Mouse (Mus musculus) MEL (cell line): ENCODE measurements at regions not wholly inside any gene's neighbourhood (a gene's known extent, or its start where the extent isn't known, plus 50 kb on each side); places are given as distances from the start of the nearest gene placed in this dataset.

Experiments
- DNase-seq: peaks from one replicate; pipeline ENCODE4 v3.0.0; 2011; ENCODE audit warnings: low read depth, low spot score
- H3K27ac ChIP-seq: 2 replicates; pipeline ENCODE4 v1.5.1; 2012; ENCODE audit warnings: low read depth, mild to moderate bottlenecking, control low read depth, low read length, moderate library complexity; ENCODE audit not compliant: control insufficient read depth
- H3K27me3 ChIP-seq, 2 experiments: fragments of 150-350 bp in 1 of 2; sonication (generic) in 1 of 2; 2 replicates each; pipeline ENCODE4 v1.6.1; 2012; ENCODE audit warnings: low read length in 2 of 2, mild to moderate bottlenecking in 2 of 2, improper control_type of control experiment in 1 of 2, moderate library complexity in 1 of 2; ENCODE audit not compliant: insufficient read depth in 2 of 2, control insufficient read depth in 1 of 2
- H3K36me3 ChIP-seq, 2 experiments: 2 replicates each; pipeline ENCODE4 v1.6.1; 2012 to 2014; ENCODE audit warnings: low read length in 2 of 2, improper control_type of control experiment in 1 of 2, inconsistent platforms in 1 of 2, mild to moderate bottlenecking in 1 of 2; ENCODE audit not compliant: insufficient read depth in 2 of 2, control insufficient read depth in 1 of 2
- H3K4me1 ChIP-seq, 2 experiments: fragments of 150-350 bp in 1 of 2; sonication (generic) in 1 of 2; 2 replicates each; pipeline ENCODE4 v1.6.1; 2012; ENCODE audit warnings: low read length in 2 of 2, improper control_type of control experiment in 1 of 2, mild to moderate bottlenecking in 1 of 2; ENCODE audit not compliant: insufficient read depth in 2 of 2, control insufficient read depth in 1 of 2
- H3K4me3 ChIP-seq, 2 experiments: fragments of 150-350 bp in 1 of 2; sonication (generic) in 1 of 2; 2 replicates each; pipeline ENCODE4 v1.5.1; 2012; ENCODE audit warnings: low read depth in 2 of 2, low read length in 2 of 2, mild to moderate bottlenecking in 2 of 2, moderate library complexity in 2 of 2, control low read depth in 1 of 2, improper control_type of control experiment in 1 of 2; ENCODE audit not compliant: control insufficient read depth in 1 of 2, insufficient read depth in 1 of 2
- H3K79me2 ChIP-seq: 2 replicates; pipeline ENCODE4 v1.6.1; 2012; ENCODE audit warnings: mild to moderate bottlenecking, low read length, moderate library complexity; ENCODE audit not compliant: control insufficient read depth, poor library complexity, insufficient read depth
- H3K9ac ChIP-seq: 2 replicates; pipeline ENCODE4 v1.6.1; 2012; ENCODE audit warnings: low read depth, mild to moderate bottlenecking, control low read depth, low read length, moderate library complexity; ENCODE audit not compliant: control insufficient read depth, poor library complexity, severe bottlenecking
- H3K9me3 ChIP-seq: fragments of 150-350 bp; sonication (generic); replicated peaks from 2 replicates; pipeline ENCODE4 v1.6.1; 2012; ENCODE audit warnings: mild to moderate bottlenecking, low read length, improper control_type of control experiment, moderate library complexity; ENCODE audit not compliant: insufficient read depth
- CTCF ChIP-seq, 3 experiments: IDR thresholded peaks in 2 of 3; conservative IDR thresholded peaks in 1 of 3; 2 replicates each; pipeline ENCODE4 v1.5.1; 2011 to 2012; ENCODE audit warnings: low read length in 3 of 3, low read depth in 2 of 3, mild to moderate bottlenecking in 2 of 3, improper control_type of control experiment in 1 of 3, inconsistent platforms in 1 of 3, mixed read lengths in 1 of 3, moderate library complexity in 1 of 3; ENCODE audit not compliant: control insufficient read depth in 1 of 3, insufficient read depth in 1 of 3, poor library complexity in 1 of 3, severe bottlenecking in 1 of 3
- E2F4 ChIP-seq: IDR thresholded peaks from 2 replicates; pipeline ENCODE4 v1.6.1; 2011; ENCODE audit warnings: low read depth, low read length, improper control_type of control experiment, borderline replicate concordance
- ELF1 ChIP-seq: IDR thresholded peaks from 2 replicates; pipeline ENCODE4 v1.6.1; 2014; ENCODE audit warnings: low read depth, mild to moderate bottlenecking, inconsistent platforms, low read length, improper control_type of control experiment, moderate library complexity
- GABPA ChIP-seq: IDR thresholded peaks from 2 replicates; pipeline ENCODE4 v1.6.1; 2012; ENCODE audit warnings: low read depth, mild to moderate bottlenecking, inconsistent platforms, low read length, improper control_type of control experiment, moderate library complexity
- KAT2A ChIP-seq: conservative IDR thresholded peaks from 2 replicates; pipeline ENCODE4 v1.6.1; 2012; ENCODE audit warnings: low read depth, low read length, improper control_type of control experiment, inconsistent platforms
- MAX ChIP-seq: IDR thresholded peaks from 2 replicates; pipeline ENCODE4 v1.6.1; 2011; ENCODE audit warnings: low read length, improper control_type of control experiment
- RAD21 ChIP-seq: IDR thresholded peaks from 2 replicates; pipeline ENCODE4 v1.6.1; 2011; ENCODE audit warnings: mild to moderate bottlenecking, low read depth, low read length, improper control_type of control experiment
- RCOR1 ChIP-seq: IDR thresholded peaks from 2 replicates; pipeline ENCODE4 v1.6.1; 2012; ENCODE audit warnings: low read depth, mild to moderate bottlenecking, inconsistent platforms, low read length, improper control_type of control experiment
- SMC3 ChIP-seq: IDR thresholded peaks from 2 replicates; pipeline ENCODE4 v1.6.1; 2011; ENCODE audit warnings: low read depth, low read length, improper control_type of control experiment
- TCF12 ChIP-seq: IDR thresholded peaks from 2 replicates; pipeline ENCODE4 v1.6.1; 2014; ENCODE audit warnings: low read depth, mild to moderate bottlenecking, inconsistent platforms, low read length, improper control_type of control experiment, moderate library complexity
- USF2 ChIP-seq, 2 experiments: IDR thresholded peaks; 2 replicates each; pipeline ENCODE4 v1.6.1; 2011 to 2012; ENCODE audit warnings: improper control_type of control experiment in 2 of 2, low read length in 2 of 2, borderline replicate concordance in 1 of 2, inconsistent platforms in 1 of 2, low read depth in 1 of 2, mild to moderate bottlenecking in 1 of 2; ENCODE audit not compliant: insufficient read depth in 1 of 2
- ZC3H11A ChIP-seq: IDR thresholded peaks from 2 replicates; pipeline ENCODE4 v1.6.1; 2012; ENCODE audit warnings: low read depth, mild to moderate bottlenecking, inconsistent platforms, low read length, improper control_type of control experiment

DNA sequence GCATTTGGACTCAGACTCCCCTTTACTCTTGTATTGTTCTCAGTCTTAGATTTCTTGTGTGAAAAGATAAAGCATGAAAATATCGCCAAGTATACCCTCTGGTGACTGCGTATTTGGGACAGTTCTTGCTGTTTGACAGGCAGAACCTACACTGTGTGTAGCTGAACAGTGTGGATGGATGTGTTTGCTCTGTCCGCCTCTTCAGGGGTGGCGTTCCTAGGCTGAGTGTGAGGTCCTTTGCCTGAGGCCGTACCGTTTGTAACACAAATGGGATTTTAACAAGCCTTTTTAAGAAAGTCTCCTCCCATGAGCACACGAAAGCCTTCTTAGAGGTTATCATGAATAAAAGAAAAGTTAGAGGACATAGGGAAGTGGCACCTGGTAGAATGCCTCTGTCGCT is 153.3 kb upstream of the Dnajc19 start:
- no peaks in the 10 kb centered on the region for H3K4me1 ChIP-seq
- DNase-seq: no peak

DNA sequence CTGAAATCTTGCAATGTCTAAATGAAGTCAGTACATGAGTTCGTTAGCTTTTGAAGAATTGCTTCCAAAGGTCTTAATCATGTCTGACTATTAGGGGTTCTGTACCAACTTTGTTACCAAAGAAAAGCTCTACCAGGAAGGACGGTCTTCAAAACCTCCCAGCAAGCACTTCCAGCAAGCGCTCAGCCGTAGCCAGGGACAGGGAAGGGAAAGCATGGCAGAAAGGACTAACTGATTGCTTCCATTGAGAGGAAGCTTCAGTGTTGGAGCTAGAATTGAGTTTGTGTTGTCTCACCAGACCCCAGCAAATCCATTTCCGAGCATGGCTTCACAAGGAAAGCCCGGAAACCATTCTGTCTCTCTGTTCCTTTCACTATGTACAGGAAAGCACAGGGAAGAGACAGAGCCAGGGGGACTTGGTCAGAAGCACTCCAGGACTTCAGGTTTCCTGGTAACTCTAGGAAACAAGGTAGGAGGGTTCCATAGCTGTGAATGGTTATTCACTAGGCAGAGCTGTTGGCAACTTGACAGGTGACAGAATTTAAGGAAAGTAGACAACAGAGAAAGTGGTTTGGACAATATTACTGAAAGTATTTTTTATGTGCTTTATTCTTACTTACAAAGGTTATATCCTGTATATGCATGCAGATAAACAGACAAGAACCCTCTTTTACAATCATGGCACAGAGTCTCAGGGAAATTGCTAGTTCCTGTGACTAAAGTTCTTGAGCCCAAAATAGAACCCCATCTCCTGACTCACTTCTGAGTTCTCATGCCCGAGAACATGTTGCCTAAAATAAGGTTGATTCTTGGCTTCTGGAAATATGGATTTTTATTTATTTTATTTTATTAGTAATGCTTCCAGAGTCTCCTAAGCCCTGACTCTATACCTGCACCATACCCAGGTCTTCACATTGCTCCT is 151.5 kb upstream of the Dnajc19 start:
- Histone ChIP-seq H3K4me3 (no peak overlapping the region), H3K27ac (no peak overlapping the region), H3K79me2 (no peaks in the 10 kb centered on the region), H3K9me3 (no peaks in the 10 kb centered on the region), H3K9ac (no peak overlapping the region), H3K36me3 (no peaks in the 10 kb centered on the region), H3K27me3 (no peaks in the 10 kb centered on the region), H3K4me1 (no peaks in the 10 kb centered on the region)
- no peak for TF ChIP-seq GABPA
- DNase-seq: no peak

More for the DNA sequence above, 153.3 kb upstream of the Dnajc19 start:
- no peaks in the 10 kb centered on the region for H3K79me2 ChIP-seq
- TF ChIP-seq KAT2A (no peak), RCOR1 (no peak), E2F4 (no peak), ELF1 (no peak), SMC3 (no peak), USF2 (IDR thresholded peaks at IDR 0.05; ENCODE audit: borderline replicate concordance in 1 of 2, insufficient read depth in 1 of 2, low read depth in 1 of 2, low read length in 2 of 2) (no peak)
- no peaks in the 10 kb centered on the region for H3K27me3 ChIP-seq
- H3K36me3 ChIP-seq: no peaks in the 10 kb centered on the region
- H3K4me3 ChIP-seq: no peak overlapping the region
- no peak overlapping the region for H3K27ac ChIP-seq
- H3K9ac ChIP-seq: no peak overlapping the region
- H3K9me3 ChIP-seq: no peaks in the 10 kb centered on the region

DNA sequence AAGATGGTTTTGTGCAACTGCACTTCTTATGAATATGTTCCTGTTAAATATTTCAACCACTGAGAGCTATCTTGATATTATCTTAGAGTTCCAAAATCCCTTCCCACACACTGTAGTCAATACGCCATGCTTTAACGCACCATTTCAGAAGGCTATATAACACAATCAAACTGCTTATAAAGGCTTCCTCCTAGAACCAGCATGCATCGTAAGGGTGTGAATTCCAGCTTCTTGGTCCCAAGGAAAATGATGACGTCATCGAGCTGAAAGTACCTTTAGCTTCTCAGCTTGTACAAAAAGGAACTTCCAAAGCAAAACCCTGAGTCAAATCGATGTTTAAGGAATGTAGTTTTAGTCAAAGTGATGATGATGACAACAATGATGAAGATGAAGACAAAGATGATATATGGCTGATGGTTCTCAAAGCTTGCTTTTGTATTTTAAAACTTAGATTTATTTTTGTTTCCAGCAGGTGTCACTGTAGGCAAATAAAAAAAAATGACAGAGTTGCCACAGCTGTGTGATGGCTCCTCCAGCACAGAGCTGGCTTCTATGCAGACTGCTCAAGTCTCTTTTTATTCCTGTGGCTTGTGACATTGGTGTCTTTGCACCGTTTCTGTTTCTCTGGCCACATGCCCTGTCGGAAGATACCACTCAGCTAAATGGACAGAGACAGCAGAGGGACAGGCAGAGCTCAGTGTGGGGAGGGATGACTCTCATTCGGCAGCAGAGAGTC is 150.6 kb upstream of the Dnajc19 start:
- H3K9me3 ChIP-seq: no peaks in the 10 kb centered on the region
- H3K27me3 ChIP-seq: no peaks in the 10 kb centered on the region
- no peak overlapping the region for H3K9ac ChIP-seq
- DNase-seq: peak; percentile 20
- H3K4me3 ChIP-seq: no peak overlapping the region
- no peaks in the 10 kb centered on the region for H3K36me3 ChIP-seq
- H3K79me2 ChIP-seq: no peaks in the 10 kb centered on the region
- no peaks in the 10 kb centered on the region for H3K4me1 ChIP-seq
- H3K27ac ChIP-seq: no peak overlapping the region
- TF ChIP-seq E2F4 (no peak), TCF12 (no peak), SMC3 (peak; percentile 66), ZC3H11A (peak; percentile 61), MAX (no peak), RAD21 (peak; percentile 75), CTCF (IDR thresholded peaks at IDR 0.05 in 2 of 3, conservative IDR thresholded peaks at IDR 0.05 in 1 of 3; ENCODE audit: control insufficient read depth in 1 of 3, insufficient read depth in 1 of 3, low read depth in 2 of 3, low read length in 3 of 3, poor library complexity in 1 of 3, severe bottlenecking in 1 of 3) (peak in 2 of 3 experiments; percentile 38 to 58; a peak in 4 of 6 replicates)
- TF ChIP-seq, all 39 proteins: peak for 4
